Mouse (Mus musculus) forebrain, embryonic 11.5 days (tissue): ENCODE measurements around the gene Anxa8. TPM values are rescaled to one million over a fixed set of nuclear protein-coding genes. Genes with fewer than 3 reads are reported as not detected.

Experiments
- ATAC-seq: fragments of 200-750 bp; cut with Nextera tagmentation; replicated peaks from 2 replicates; pipeline ENCODE4 v1.8.0; 2017; ENCODE audit warnings: moderate TSS enrichment; ENCODE audit not compliant: low FRiP score
- DNase-seq: peaks from one replicate; pipeline ENCODE4 v3.0.0-alpha.2; 2017; ENCODE audit warnings: low spot score
- H3K27ac ChIP-seq: fragments of 300-500 bp; sonication (generic); 2 replicates; pipeline ENCODE4 v1.5.1; 2014; ENCODE audit warnings: low read depth, low read length
- H3K27me3 ChIP-seq: fragments of 300-500 bp; sonication (generic); 2 replicates; pipeline ENCODE4 v1.6.1; 2014; ENCODE audit warnings: mild to moderate bottlenecking, low read length, mixed read lengths; ENCODE audit not compliant: control insufficient read depth, insufficient read depth
- H3K36me3 ChIP-seq: fragments of 300-500 bp; sonication (generic); 2 replicates; pipeline ENCODE4 v1.6.1; 2014; ENCODE audit warnings: mild to moderate bottlenecking, low read length, moderate library complexity, mixed read lengths; ENCODE audit not compliant: control insufficient read depth, insufficient read depth
- H3K4me1 ChIP-seq: fragments of 300-500 bp; sonication (generic); replicated peaks from 2 replicates; pipeline ENCODE4 v1.6.1; 2014; ENCODE audit warnings: low read length, mixed read lengths; ENCODE audit not compliant: control insufficient read depth, insufficient read depth
- H3K4me2 ChIP-seq: fragments of 300-500 bp; sonication (generic); 2 replicates; pipeline ENCODE4 v1.6.1; 2014; ENCODE audit warnings: low read depth, mild to moderate bottlenecking, low read length, moderate library complexity, mixed read lengths; ENCODE audit not compliant: severe bottlenecking
- H3K4me3 ChIP-seq: fragments of 300-500 bp; sonication (generic); 2 replicates; pipeline ENCODE4 v1.5.1; 2014; ENCODE audit warnings: low read depth, low read length
- H3K9ac ChIP-seq: fragments of 300-500 bp; sonication (generic); 2 replicates; pipeline ENCODE4 v1.6.1; 2014; ENCODE audit warnings: low read length
- H3K9me3 ChIP-seq: fragments of 300-500 bp; sonication (generic); 2 replicates; pipeline ENCODE4 v1.6.1; 2016; ENCODE audit warnings: low read length, mixed read lengths; ENCODE audit not compliant: control insufficient read depth
- WGBS: fragments of 180-500 bp; shearing (Covaris S2); extraction: QIAGEN DNeasy Blood & Tissue Kit; methylation state at CpG from one replicate; pipeline ENCODE4 v1.1.7; 2014; 5-methylcytosine and 5-hydroxymethylcytosine counted together
- polyA plus RNA-seq: library from polyadenylated mRNA; unstranded; fragments of >200 nt; fragmentation: Nextera tagmentation; extraction: Ambion mirVana; gene quantifications from 2 replicates; pipeline ENCODE4 v1.2.1, GENCODE M21; 2014

The Anxa8 gene
- polyA plus RNA-seq = 0.88 and 1.2 TPM in 2 replicates

- Histone ChIP-seq H3K9ac (no peak within 1 kb of the TSS), H3K27me3 (no peaks in the 10 kb centered on the region), H3K4me2 (no peak within 1 kb of the TSS), H3K4me3 (no peak within 1 kb of the TSS), H3K9me3 (no peaks in the 10 kb centered on the region), H3K4me1 (no peaks in the 10 kb centered on the region), H3K27ac (no peak within 1 kb of the TSS), H3K36me3 (no peaks in the 10 kb centered on the region)
- ATAC-seq = no peak
- WGBS = 76% methylated on average over 4 of the region's 4 CpGs
- DNase-seq = no peak
Observed at GRCm38 (mm10) chr14:34085731-34086130, at the start of gene Anxa8. Anxa8 (plus strand) TSS chr14:34085981.

- Histone ChIP-seq H3K4me3 (no peak overlapping the region), H3K9me3 (no peaks in the 10 kb centered on the region), H3K4me1 (no peaks in the 10 kb centered on the region), H3K27ac (no peak overlapping the region), H3K27me3 (no peaks in the 10 kb centered on the region), H3K4me2 (no peak overlapping the region), H3K36me3 (no peaks in the 10 kb centered on the region), H3K9ac (no peak overlapping the region)
- no peak for DNase-seq
- no peak for ATAC-seq
- 84% methylated on average over 4 of the region's 4 CpGs for WGBS
Observed at GRCm38 (mm10) chr14:34041241-34041640, 44.5 kb upstream of the Anxa8 start.

- no peak for ATAC-seq
- H3K27me3 ChIP-seq = no peaks in the 10 kb centered on the region
- no peak overlapping the region for H3K9ac ChIP-seq
- H3K9me3 ChIP-seq = no peaks in the 10 kb centered on the region
- DNase-seq = no peak
- no peaks in the 10 kb centered on the region for H3K4me1 ChIP-seq
- 81% methylated on average over 3 of the region's 3 CpGs for WGBS
- H3K4me3 ChIP-seq = no peak overlapping the region
- no peak overlapping the region for H3K4me2 ChIP-seq
- H3K27ac ChIP-seq = no peak overlapping the region
- no peaks in the 10 kb centered on the region for H3K36me3 ChIP-seq
Observed at GRCm38 (mm10) chr14:34043341-34043740, 42.4 kb upstream of the Anxa8 start.

GRCm38 (mm10) chr14:34050101-34050779 is 35.5 kb upstream of the Anxa8 start:
- Histone ChIP-seq H3K4me2 (no peak overlapping the region), H3K9ac (no peak overlapping the region), H3K27me3 (no peaks in the 10 kb centered on the region), H3K36me3 (no peaks in the 10 kb centered on the region), H3K4me1 (no peaks in the 10 kb centered on the region), H3K4me3 (no peak overlapping the region), H3K27ac (no peak overlapping the region), H3K9me3 (no peaks in the 10 kb centered on the region)
- 73% methylated on average over 5 of the region's 5 CpGs for WGBS
- no peak for DNase-seq
- ATAC-seq = no peak

GRCm38 (mm10) chr14:34052516-34052915 is 33.3 kb upstream of the Anxa8 start, which contains the start of gene Antxrl:
Antxrl (plus strand) TSS chr14:34052707.
- Histone ChIP-seq H3K4me3 (no peak within 1 kb of the TSS), H3K36me3 (no peaks in the 10 kb centered on the region), H3K9me3 (no peaks in the 10 kb centered on the region), H3K27me3 (no peaks in the 10 kb centered on the region), H3K9ac (no peak within 1 kb of the TSS), H3K4me1 (no peaks in the 10 kb centered on the region), H3K4me2 (no peak within 1 kb of the TSS), H3K27ac (no peak within 1 kb of the TSS)
- 89% methylated on average over 6 of the region's 6 CpGs for WGBS
- DNase-seq = no peak
- ATAC-seq = no peak

GRCm38 (mm10) chr14:34071665-34072064 is 14.1 kb upstream of the Anxa8 start:
- Histone ChIP-seq H3K27me3 (no peaks in the 10 kb centered on the region), H3K27ac (no peak overlapping the region), H3K36me3 (no peaks in the 10 kb centered on the region), H3K4me2 (no peak overlapping the region), H3K9me3 (no peaks in the 10 kb centered on the region), H3K4me3 (no peak overlapping the region), H3K9ac (no peak overlapping the region), H3K4me1 (no peaks in the 10 kb centered on the region)
- 56% methylated on average over 6 of the region's 6 CpGs for WGBS
- DNase-seq = no peak
- ATAC-seq = no peak

- no peak overlapping the region for H3K4me3 ChIP-seq
- DNase-seq (no peak), ATAC-seq (no peak)
- WGBS = 54% methylated on average over 4 of the region's 4 CpGs
- no peaks in the 10 kb centered on the region for H3K36me3 ChIP-seq
- no peak overlapping the region for H3K4me2 ChIP-seq
- H3K4me1 ChIP-seq = no peaks in the 10 kb centered on the region
- H3K27me3 ChIP-seq = no peaks in the 10 kb centered on the region
- no peaks in the 10 kb centered on the region for H3K9me3 ChIP-seq
- H3K27ac ChIP-seq = no peak overlapping the region
- no peak overlapping the region for H3K9ac ChIP-seq
Observed at GRCm38 (mm10) chr14:34075346-34075745, 10.4 kb upstream of the Anxa8 start.

GRCm38 (mm10) chr14:34077222-34077621 is 8.6 kb upstream of the Anxa8 start:
- no peaks in the 10 kb centered on the region for H3K9me3 ChIP-seq
- H3K27me3 ChIP-seq = no peaks in the 10 kb centered on the region
- no peak overlapping the region for H3K4me2 ChIP-seq
- 80% methylated on average over 5 of the region's 5 CpGs for WGBS
- DNase-seq (no peak), ATAC-seq (no peak)
- H3K4me1 ChIP-seq = no peaks in the 10 kb centered on the region
- H3K4me3 ChIP-seq = no peak overlapping the region
- H3K9ac ChIP-seq = no peak overlapping the region
- no peaks in the 10 kb centered on the region for H3K36me3 ChIP-seq
- H3K27ac ChIP-seq = no peak overlapping the region

GRCm38 (mm10) chr14:34078293-34078692 is 7.5 kb upstream of the Anxa8 start:
- WGBS = 71% methylated on average over 4 of the region's 4 CpGs

More at GRCm38 (mm10) chr14:34078293-34078692, 7.5 kb upstream of the Anxa8 start:
- no peaks in the 10 kb centered on the region for H3K27me3 ChIP-seq
- no peaks in the 10 kb centered on the region for H3K9me3 ChIP-seq
- H3K4me2 ChIP-seq = no peak overlapping the region
- ATAC-seq (no peak), DNase-seq (no peak)
- H3K36me3 ChIP-seq = no peaks in the 10 kb centered on the region
- no peaks in the 10 kb centered on the region for H3K4me1 ChIP-seq
- H3K9ac ChIP-seq = no peak overlapping the region
- no peak overlapping the region for H3K4me3 ChIP-seq
- H3K27ac ChIP-seq = no peak overlapping the region
